Mouse (Mus musculus): ENCODE data around the gene Gm43191. TPM values are rescaled to one million over a fixed set of nuclear protein-coding genes. Genes with fewer than 3 reads are reported as not detected.

Gm43191 gene
- polyA plus RNA-seq, 1 experiment: not detected

DNA sequence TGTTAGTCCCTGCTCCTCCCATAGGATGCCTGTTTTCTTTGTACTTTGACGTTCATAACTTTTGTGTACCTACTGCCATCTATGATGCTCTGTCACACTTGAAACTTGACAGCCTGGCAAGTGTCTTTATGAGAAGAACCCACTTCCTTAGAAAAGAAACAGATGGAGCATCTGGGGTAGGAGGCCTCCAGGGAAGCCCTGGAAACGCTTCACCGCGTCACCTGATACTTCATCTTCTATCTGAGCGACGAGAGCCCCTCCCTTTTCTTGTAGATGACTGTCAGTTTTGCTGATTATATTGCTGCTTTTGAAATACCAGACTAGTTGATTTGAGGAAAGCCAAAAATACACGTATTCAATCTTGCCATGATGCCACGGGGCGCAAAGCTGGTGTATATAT, 76.5 kb downstream of the Gm43191 start:
- H3K27me3 ChIP-seq (ENCODE audit: control insufficient read depth, insufficient read depth, low read length): no peaks in the 10 kb centered on the region
- no peak overlapping the region for H3K27ac ChIP-seq (ENCODE audit: insufficient read depth, low read length)
- no peaks in the 10 kb centered on the region for H3K4me1 ChIP-seq (ENCODE audit: control insufficient read depth, insufficient read depth, insufficient read length)
- DNase-seq (ENCODE audit: low read depth in 1 of 2, low spot score in 2 of 2): no peak
- H3K36me3 ChIP-seq (ENCODE audit: control insufficient read depth, insufficient read depth, low read length): peaks cover 3% of the 10 kb centered on the region; the same call in 1 of the 2 replicates
- TF ChIP-seq CTCF (IDR thresholded peaks at IDR 0.05; ENCODE audit: extremely low read depth, insufficient read depth, insufficient read length, insufficient replicate concordance) (no peak), POLR2A (IDR thresholded peaks at IDR 0.05; ENCODE audit: low read depth, low read length) (no peak)
- no peak overlapping the region for H3K4me3 ChIP-seq (ENCODE audit: extremely low read depth, insufficient read depth, insufficient read length)
- WGBS: 92% methylated on average over 9 of the region's 9 CpGs

DNA sequence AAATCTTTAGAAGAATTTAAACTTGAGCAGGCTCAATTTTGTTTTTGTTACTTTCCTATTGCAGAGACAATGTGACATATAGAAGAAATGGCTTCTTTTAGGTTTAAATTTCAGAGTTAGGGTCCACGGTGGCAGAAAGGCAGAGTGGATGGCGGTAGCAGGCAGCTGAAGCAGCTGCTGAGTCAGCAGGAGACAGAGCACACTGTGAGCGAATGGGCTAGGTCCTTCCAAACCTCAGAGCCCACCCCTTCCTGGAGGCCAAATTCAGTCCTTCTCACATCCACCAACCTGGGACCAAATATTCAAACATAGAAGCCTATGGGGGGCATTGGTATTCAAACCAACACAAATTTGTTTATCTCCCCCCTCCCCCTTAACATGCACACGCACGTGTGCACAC, 79.3 kb downstream of the Gm43191 start:
- H3K27me3 ChIP-seq (ENCODE audit: control insufficient read depth, insufficient read depth, low read length): no peaks in the 10 kb centered on the region
- DNase-seq (ENCODE audit: low read depth in 1 of 2, low spot score in 2 of 2): no peak
- 94% methylated on average over 5 of the region's 5 CpGs for WGBS
- H3K36me3 ChIP-seq (ENCODE audit: control insufficient read depth, insufficient read depth, low read length): no peaks in the 10 kb centered on the region; the same call in 1 of the 2 replicates
- H3K4me3 ChIP-seq (ENCODE audit: extremely low read depth, insufficient read depth, insufficient read length): no peak overlapping the region
- no peak for TF ChIP-seq POLR2A (IDR thresholded peaks at IDR 0.05; ENCODE audit: low read depth, low read length)
- TF ChIP-seq CTCF (IDR thresholded peaks at IDR 0.05; ENCODE audit: extremely low read depth, insufficient read depth, insufficient read length, insufficient replicate concordance): no peak
- H3K27ac ChIP-seq (ENCODE audit: insufficient read depth, low read length): no peak overlapping the region
- H3K4me1 ChIP-seq (ENCODE audit: control insufficient read depth, insufficient read depth, insufficient read length): no peaks in the 10 kb centered on the region

- no peak for TF ChIP-seq POLR2A (IDR thresholded peaks at IDR 0.05; ENCODE audit: low read depth, low read length)
- no peak for TF ChIP-seq CTCF (IDR thresholded peaks at IDR 0.05; ENCODE audit: extremely low read depth, insufficient read depth, insufficient read length, insufficient replicate concordance)
- H3K36me3 ChIP-seq (ENCODE audit: control insufficient read depth, insufficient read depth, low read length): no peaks in the 10 kb centered on the region; the same call in 1 of the 2 replicates
- H3K4me1 ChIP-seq (ENCODE audit: control insufficient read depth, insufficient read depth, insufficient read length): no peaks in the 10 kb centered on the region
- H3K4me3 ChIP-seq (ENCODE audit: extremely low read depth, insufficient read depth, insufficient read length): no peak overlapping the region
- H3K27ac ChIP-seq (ENCODE audit: insufficient read depth, low read length): no peak overlapping the region
- DNase-seq (ENCODE audit: low read depth in 1 of 2, low spot score in 2 of 2): no peak
- no peaks in the 10 kb centered on the region for H3K27me3 ChIP-seq (ENCODE audit: control insufficient read depth, insufficient read depth, low read length)
- 53% methylated on average over 5 of the region's 5 CpGs for WGBS
Observed at GRCm38 (mm10) chr3:116601005-116601404, 80.1 kb downstream of the Gm43191 start.

- no peak for DNase-seq (ENCODE audit: low read depth in 1 of 2, low spot score in 2 of 2)
- TF ChIP-seq CTCF (IDR thresholded peaks at IDR 0.05; ENCODE audit: extremely low read depth, insufficient read depth, insufficient read length, insufficient replicate concordance): no peak
- no peak for TF ChIP-seq POLR2A (IDR thresholded peaks at IDR 0.05; ENCODE audit: low read depth, low read length)
- H3K36me3 ChIP-seq (ENCODE audit: control insufficient read depth, insufficient read depth, low read length): no peaks in the 10 kb centered on the region; the same call in 1 of the 2 replicates
- H3K4me1 ChIP-seq (ENCODE audit: control insufficient read depth, insufficient read depth, insufficient read length): no peaks in the 10 kb centered on the region
- WGBS: 90% methylated on average over 2 of the region's 2 CpGs
- no peaks in the 10 kb centered on the region for H3K27me3 ChIP-seq (ENCODE audit: control insufficient read depth, insufficient read depth, low read length)
- no peak overlapping the region for H3K27ac ChIP-seq (ENCODE audit: insufficient read depth, low read length)
- no peak overlapping the region for H3K4me3 ChIP-seq (ENCODE audit: extremely low read depth, insufficient read depth, insufficient read length)
Observed at GRCm38 (mm10) chr3:116599705-116600104, 81.4 kb downstream of the Gm43191 start.

- peak overlapping the region; percentile 86 for H3K4me3 ChIP-seq (ENCODE audit: extremely low read depth, insufficient read depth, insufficient read length)
- no peak for DNase-seq (ENCODE audit: low read depth in 1 of 2, low spot score in 2 of 2)
- H3K27ac ChIP-seq (ENCODE audit: insufficient read depth, low read length): no peak overlapping the region
- TF ChIP-seq POLR2A (IDR thresholded peaks at IDR 0.05; ENCODE audit: low read depth, low read length): no peak
- TF ChIP-seq CTCF (IDR thresholded peaks at IDR 0.05; ENCODE audit: extremely low read depth, insufficient read depth, insufficient read length, insufficient replicate concordance): no peak
- 7% methylated on average over 10 of the region's 10 CpGs for WGBS
- H3K36me3 ChIP-seq (ENCODE audit: control insufficient read depth, insufficient read depth, low read length): peaks cover 5% of the 10 kb centered on the region
- H3K4me1 ChIP-seq (ENCODE audit: control insufficient read depth, insufficient read depth, insufficient read length): no peaks in the 10 kb centered on the region; the same call in 1 of the 2 replicates
- no peaks in the 10 kb centered on the region for H3K27me3 ChIP-seq (ENCODE audit: control insufficient read depth, insufficient read depth, low read length)
Observed at GRCm38 (mm10) chr3:116595603-116595991, 85.5 kb downstream of the Gm43191 start.

GRCm38 (mm10) chr3:116594728-116595602, 86.1 kb downstream of the Gm43191 start, which contains the start of gene Sass6:
Gene Sass6 (plus strand): TSS chr3:116594982.
- H3K4me3 ChIP-seq (ENCODE audit: extremely low read depth, insufficient read depth, insufficient read length): peak within 1 kb of the TSS; percentile 86
- under 1% methylated on average over 65 of the region's 65 CpGs for WGBS
- H3K27me3 ChIP-seq (ENCODE audit: control insufficient read depth, insufficient read depth, low read length): no peaks in the 10 kb centered on the region
- peak; percentile 7; the same call in 1 of the 2 replicates for TF ChIP-seq POLR2A (IDR thresholded peaks at IDR 0.05; ENCODE audit: low read depth, low read length)
- TF ChIP-seq CTCF (IDR thresholded peaks at IDR 0.05; ENCODE audit: extremely low read depth, insufficient read depth, insufficient read length, insufficient replicate concordance): no peak
- no peaks in the 10 kb centered on the region; the same call in 1 of the 2 replicates for H3K4me1 ChIP-seq (ENCODE audit: control insufficient read depth, insufficient read depth, insufficient read length)
- H3K27ac ChIP-seq (ENCODE audit: insufficient read depth, low read length): peak within 1 kb of the TSS; percentile 83
- peaks cover 9% of the 10 kb centered on the region for H3K36me3 ChIP-seq (ENCODE audit: control insufficient read depth, insufficient read depth, low read length)
- peak; percentile 93 to 99 for DNase-seq (ENCODE audit: low read depth in 1 of 2, low spot score in 2 of 2)
